Mouse (Mus musculus) neural tube, embryonic 14.5 days (tissue): ENCODE results near the gene Fam81a. TPM values are rescaled to one million over a fixed set of nuclear protein-coding genes. Genes with fewer than 3 reads are reported as not detected.

ENCODE experiments used
- ATAC-seq: fragments of 200-750 bp; cut with Nextera tagmentation; 2 replicates; pipeline ENCODE4 v1.8.0; 2017; ENCODE audit warnings: low read depth, mild to moderate bottlenecking, moderate TSS enrichment, moderate library complexity
- H3K27ac ChIP-seq: fragments of 300-500 bp; sonication (generic); 2 replicates; pipeline ENCODE4 v1.5.1; 2014; ENCODE audit warnings: low read depth, mild to moderate bottlenecking, control low read depth, low read length, moderate library complexity, mixed read lengths
- H3K27me3 ChIP-seq: fragments of 300-500 bp; sonication (generic); 2 replicates; pipeline ENCODE4 v1.6.1; 2014; ENCODE audit warnings: low read length; ENCODE audit not compliant: control insufficient read depth, insufficient read depth
- H3K36me3 ChIP-seq: fragments of 300-500 bp; sonication (generic); 2 replicates; pipeline ENCODE4 v1.6.1; 2014; ENCODE audit warnings: low read length, mixed read lengths; ENCODE audit not compliant: control insufficient read depth, insufficient read depth
- H3K4me1 ChIP-seq: fragments of 300-500 bp; sonication (generic); 2 replicates; pipeline ENCODE4 v1.6.1; 2014; ENCODE audit warnings: low read length; ENCODE audit not compliant: control insufficient read depth, insufficient read depth
- H3K4me2 ChIP-seq: fragments of 300-500 bp; sonication (generic); 2 replicates; pipeline ENCODE4 v1.6.1; 2014; ENCODE audit warnings: mild to moderate bottlenecking, low read depth, low read length, control low read depth
- H3K4me3 ChIP-seq: fragments of 300-500 bp; sonication (generic); 2 replicates; pipeline ENCODE4 v1.5.1; 2014; ENCODE audit warnings: low read depth, low read length, control low read depth, mixed read lengths
- H3K9ac ChIP-seq: fragments of 300-500 bp; sonication (generic); replicated peaks from 2 replicates; pipeline ENCODE4 v1.6.1; 2014; ENCODE audit warnings: low read depth, mild to moderate bottlenecking, control low read depth, low read length, mixed read lengths
- H3K9me3 ChIP-seq: fragments of 300-500 bp; sonication (generic); 2 replicates; pipeline ENCODE4 v1.6.1; 2016; ENCODE audit warnings: low read length; ENCODE audit not compliant: control insufficient read depth
- WGBS: fragments of 180-500 bp; shearing (Covaris S2); extraction: QIAGEN DNeasy Blood & Tissue Kit; methylation state at CpG from one replicate; pipeline ENCODE4 v1.1.7; 2014; 5-methylcytosine and 5-hydroxymethylcytosine counted together
- polyA plus RNA-seq: library from polyadenylated mRNA; unstranded; fragments of >200 nt; fragmentation: Nextera tagmentation; extraction: Ambion mirVana; gene quantifications from 2 replicates; pipeline ENCODE4 v1.2.1, GENCODE M21; 2014

Fam81a gene
- polyA plus RNA-seq, 1 experiment from 2014 or later, result 8.7 TPM

- Histone ChIP-seq H3K9me3 (no peaks in the 10 kb centered on the region), H3K4me3 (no peak overlapping the region), H3K27me3 (no peaks in the 10 kb centered on the region), H3K4me2 (no peak overlapping the region), H3K27ac (no peak overlapping the region), H3K9ac (no peak overlapping the region), H3K36me3 (no peaks in the 10 kb centered on the region), H3K4me1 (no peaks in the 10 kb centered on the region)
- ATAC-seq, result no peak
- 70% methylated on average over 5 of the region's 5 CpGs for WGBS
Observed at GRCm38 (mm10) chr9:70134716-70135115, 7.6 kb downstream of the Fam81a start.

GRCm38 (mm10) chr9:70134215-70134614, 8.1 kb downstream of the Fam81a start:
- WGBS, result 90% methylated on average over 9 of the region's 9 CpGs
- no peaks in the 10 kb centered on the region for H3K9me3 ChIP-seq
- no peak overlapping the region for H3K4me2 ChIP-seq
- H3K4me3 ChIP-seq, result no peak overlapping the region
- no peak overlapping the region for H3K27ac ChIP-seq
- no peaks in the 10 kb centered on the region for H3K27me3 ChIP-seq
- H3K4me1 ChIP-seq, result no peaks in the 10 kb centered on the region
- no peaks in the 10 kb centered on the region for H3K36me3 ChIP-seq
- ATAC-seq, result no peak
- H3K9ac ChIP-seq, result no peak overlapping the region

- no peaks in the 10 kb centered on the region for H3K9me3 ChIP-seq
- 90% methylated on average over 5 of the region's 5 CpGs for WGBS
- ATAC-seq, result no peak
Observed at GRCm38 (mm10) chr9:70130786-70131185, 11.6 kb downstream of the Fam81a start.

GRCm38 (mm10) chr9:70111869-70112286, 30.5 kb downstream of the Fam81a start:
- peak overlapping the region; percentile 11; the same call in 1 of the 2 replicates for H3K4me3 ChIP-seq
- peak; percentile 46; the same call in 1 of the 2 replicates for ATAC-seq
- 2% methylated on average over 10 of the region's 10 CpGs for WGBS

More at GRCm38 (mm10) chr9:70130786-70131185, 11.6 kb downstream of the Fam81a start:
- Histone ChIP-seq H3K4me3 (no peak overlapping the region), H3K4me2 (no peak overlapping the region), H3K4me1 (no peaks in the 10 kb centered on the region), H3K27ac (no peak overlapping the region), H3K27me3 (no peaks in the 10 kb centered on the region), H3K36me3 (no peaks in the 10 kb centered on the region), H3K9ac (no peak overlapping the region)

GRCm38 (mm10) chr9:70110871-70111270, 31.5 kb downstream of the Fam81a start:
- Histone ChIP-seq H3K4me2 (no peak overlapping the region), H3K36me3 (no peaks in the 10 kb centered on the region), H3K9me3 (no peaks in the 10 kb centered on the region), H3K4me3 (no peak overlapping the region), H3K27me3 (no peaks in the 10 kb centered on the region), H3K27ac (no peak overlapping the region), H3K4me1 (peaks cover 5% of the 10 kb centered on the region; the same call in 1 of the 2 replicates), H3K9ac (no peak overlapping the region)
- no peak for ATAC-seq
- 73% methylated on average over 7 of the region's 7 CpGs for WGBS

More at GRCm38 (mm10) chr9:70111869-70112286, 30.5 kb downstream of the Fam81a start:
- H3K27ac ChIP-seq, result no peak overlapping the region
- no peaks in the 10 kb centered on the region for H3K27me3 ChIP-seq
- H3K4me1 ChIP-seq, result peaks cover 5% of the 10 kb centered on the region; the same call in 1 of the 2 replicates
- no peaks in the 10 kb centered on the region for H3K36me3 ChIP-seq
- no peaks in the 10 kb centered on the region for H3K9me3 ChIP-seq
- H3K4me2 ChIP-seq, result peak overlapping the region; percentile 38
- no peak overlapping the region; the same call in 1 of the 2 replicates for H3K9ac ChIP-seq

- H3K4me3 ChIP-seq, result no peak overlapping the region
- no peaks in the 10 kb centered on the region for H3K9me3 ChIP-seq
- H3K27me3 ChIP-seq, result no peaks in the 10 kb centered on the region
- no peak overlapping the region for H3K4me2 ChIP-seq
- no peak; the same call in 1 of the 2 replicates for ATAC-seq
- no peak overlapping the region for H3K27ac ChIP-seq
- 7% methylated on average over 3 of the region's 3 CpGs for WGBS
- no peak overlapping the region for H3K9ac ChIP-seq
- H3K4me1 ChIP-seq, result peaks cover 5% of the 10 kb centered on the region; the same call in 1 of the 2 replicates
- H3K36me3 ChIP-seq, result no peaks in the 10 kb centered on the region
Observed at GRCm38 (mm10) chr9:70109279-70109678, 33.1 kb downstream of the Fam81a start.

- Histone ChIP-seq H3K4me3 (no peak overlapping the region), H3K9me3 (no peaks in the 10 kb centered on the region), H3K9ac (no peak overlapping the region), H3K36me3 (no peaks in the 10 kb centered on the region), H3K4me2 (no peak overlapping the region), H3K4me1 (peaks cover 5% of the 10 kb centered on the region; the same call in 1 of the 2 replicates), H3K27me3 (no peaks in the 10 kb centered on the region), H3K27ac (no peak overlapping the region)
- WGBS, result 86% methylated on average over 5 of the region's 5 CpGs
- ATAC-seq, result no peak
Observed at GRCm38 (mm10) chr9:70108151-70108550, 34.2 kb downstream of the Fam81a start.

- H3K4me3 ChIP-seq, result no peak overlapping the region
- ATAC-seq, result no peak
- H3K36me3 ChIP-seq, result no peaks in the 10 kb centered on the region
- no peaks in the 10 kb centered on the region for H3K9me3 ChIP-seq
- H3K4me2 ChIP-seq, result no peak overlapping the region
- H3K9ac ChIP-seq, result no peak overlapping the region
- H3K4me1 ChIP-seq, result no peaks in the 10 kb centered on the region
- 83% methylated on average over 5 of the region's 5 CpGs for WGBS
- no peaks in the 10 kb centered on the region for H3K27me3 ChIP-seq
- H3K27ac ChIP-seq, result no peak overlapping the region
Observed at GRCm38 (mm10) chr9:70105573-70105972, 36.8 kb downstream of the Fam81a start.

- Histone ChIP-seq H3K9ac (no peak overlapping the region), H3K4me3 (no peak overlapping the region), H3K4me2 (no peak overlapping the region), H3K36me3 (no peaks in the 10 kb centered on the region), H3K9me3 (no peaks in the 10 kb centered on the region), H3K27ac (no peak overlapping the region), H3K4me1 (no peaks in the 10 kb centered on the region), H3K27me3 (no peaks in the 10 kb centered on the region)
- 59% methylated on average over 8 of the region's 8 CpGs for WGBS
- no peak for ATAC-seq
Observed at GRCm38 (mm10) chr9:70103106-70103505, 39.3 kb downstream of the Fam81a start.
